Mouse (Mus musculus): Measurements from ENCODE around the gene Bdkrb2. TPM values are rescaled to one million over a fixed set of nuclear protein-coding genes. Genes with fewer than 3 reads are reported as not detected.

The Bdkrb2 gene
- polyA plus RNA-seq, 1 experiment from 2014 or later: 0.23 TPM

GRCm38 (mm10) chr12:105637554-105637953, 74.5 kb downstream of the Bdkrb2 start:
- Histone ChIP-seq H3K9me3 (replicated peaks; ENCODE audit: control insufficient read depth, low read length) (no peaks in the 10 kb centered on the region), H3K4me3 (ENCODE audit: low read depth, low read length) (no peak overlapping the region), H3K4me1 (ENCODE audit: control insufficient read depth, insufficient read depth, low read length) (no peaks in the 10 kb centered on the region), H3K4me2 (ENCODE audit: low read length) (no peak overlapping the region), H3K27ac (ENCODE audit: low read depth, low read length) (no peak overlapping the region), H3K9ac (ENCODE audit: low read length) (no peak overlapping the region), H3K27me3 (replicated peaks; ENCODE audit: control insufficient read depth, insufficient read depth, low read length) (no peaks in the 10 kb centered on the region), H3K36me3 (ENCODE audit: control insufficient read depth, insufficient read depth, low read length) (peaks cover 95% of the 10 kb centered on the region)
- ATAC-seq (no peak), DNase-seq (ENCODE audit: low spot score) (no peak)
- WGBS: 77% methylated on average over 4 of the region's 4 CpGs

GRCm38 (mm10) chr12:105642770-105643321, 79.8 kb downstream of the Bdkrb2 start:
- no peak overlapping the region for H3K4me3 ChIP-seq (ENCODE audit: low read depth, low read length)
- ATAC-seq (no peak), DNase-seq (ENCODE audit: low spot score) (no peak)
- no peak overlapping the region for H3K9ac ChIP-seq (ENCODE audit: low read length)
- H3K4me1 ChIP-seq (ENCODE audit: control insufficient read depth, insufficient read depth, low read length): no peaks in the 10 kb centered on the region
- no peak overlapping the region for H3K27ac ChIP-seq (ENCODE audit: low read depth, low read length)
- peaks cover 97% of the 10 kb centered on the region for H3K36me3 ChIP-seq (ENCODE audit: control insufficient read depth, insufficient read depth, low read length)
- H3K4me2 ChIP-seq (ENCODE audit: low read length): no peak overlapping the region
- 93% methylated on average over 11 of the region's 11 CpGs for WGBS
- H3K9me3 ChIP-seq (replicated peaks; ENCODE audit: control insufficient read depth, low read length): no peaks in the 10 kb centered on the region
- no peaks in the 10 kb centered on the region for H3K27me3 ChIP-seq (replicated peaks; ENCODE audit: control insufficient read depth, insufficient read depth, low read length)

Other genes with a start within 250 kb of the Bdkrb2 start
- gene Tunar, start 229.4 kb upstream of the Bdkrb2 start, polyA plus RNA-seq (2014; fragmentation: Nextera tagmentation; extraction: Ambion mirVana): 4.4 and 6.6 TPM in 2 replicates
- 19.4 and 21.7 TPM in 2 replicates for gene D430019H16Rik, start 109.4 kb upstream of the Bdkrb2 start, polyA plus RNA-seq (2014; fragmentation: Nextera tagmentation; extraction: Ambion mirVana)
- gene Bdkrb1, start 39.9 kb downstream of the Bdkrb2 start, polyA plus RNA-seq (2014; fragmentation: Nextera tagmentation; extraction: Ambion mirVana): not detected in 2 replicates
- 33.5 and 34.1 TPM in 2 replicates for gene Gskip, start 121.6 kb downstream of the Bdkrb2 start, polyA plus RNA-seq (2014; fragmentation: Nextera tagmentation; extraction: Ambion mirVana)
- 13.8 and 14.6 TPM in 2 replicates for gene Atg2b, start 122.0 kb downstream of the Bdkrb2 start, polyA plus RNA-seq (2014; fragmentation: Nextera tagmentation; extraction: Ambion mirVana)
- gene Ak7, start 142.8 kb downstream of the Bdkrb2 start, polyA plus RNA-seq (2014; fragmentation: Nextera tagmentation; extraction: Ambion mirVana): 0.41 and 0.73 TPM in 2 replicates
- 164 and 176 TPM in 2 replicates for gene Papola, start 221.5 kb downstream of the Bdkrb2 start, polyA plus RNA-seq (2014; fragmentation: Nextera tagmentation; extraction: Ambion mirVana)

All from forebrain, embryonic 14.5 days (tissue).